Mouse (Mus musculus) heart, embryonic 11.5 days (tissue): ENCODE data around the gene Flvcr2. TPM values are rescaled to one million over a fixed set of nuclear protein-coding genes. Genes with fewer than 3 reads are reported as not detected.
A peak's percentile ranks its signal among the peaks of the same experiment; 100 is the strongest.
"Not testable (repeated sequence)": the region's sequence is repeated elsewhere in the genome, so short reads cannot be mapped to it uniquely, and the experiment has no call there.

Source experiments
- ATAC-seq: fragments of 200-750 bp; cut with Nextera tagmentation; replicated peaks from 2 replicates; pipeline ENCODE4 v1.8.0; 2017; ENCODE audit warnings: moderate library complexity; ENCODE audit not compliant: insufficient number of reproducible peaks, low FRiP score, low TSS enrichment
- H3K27ac ChIP-seq: fragments of 300-500 bp; sonication (generic); 2 replicates; pipeline ENCODE4 v1.5.1; 2014; ENCODE audit warnings: mild to moderate bottlenecking, low read depth, low read length
- H3K27me3 ChIP-seq: fragments of 300-500 bp; sonication (generic); 2 replicates; pipeline ENCODE4 v1.6.1; 2014; ENCODE audit warnings: mild to moderate bottlenecking, low read length, mixed read lengths; ENCODE audit not compliant: control insufficient read depth, insufficient read depth
- H3K36me3 ChIP-seq: fragments of 300-500 bp; sonication (generic); 2 replicates; pipeline ENCODE4 v1.6.1; 2014; ENCODE audit warnings: mild to moderate bottlenecking, low read length, moderate library complexity, mixed read lengths; ENCODE audit not compliant: control insufficient read depth, insufficient read depth
- H3K4me1 ChIP-seq: fragments of 300-500 bp; sonication (generic); 2 replicates; pipeline ENCODE4 v1.6.1; 2014; ENCODE audit warnings: low read length; ENCODE audit not compliant: control insufficient read depth, insufficient read depth
- H3K4me2 ChIP-seq: fragments of 300-500 bp; sonication (generic); 2 replicates; pipeline ENCODE4 v1.6.1; 2014; ENCODE audit warnings: mild to moderate bottlenecking, moderate library complexity
- H3K4me3 ChIP-seq: fragments of 300-500 bp; sonication (generic); 2 replicates; pipeline ENCODE4 v1.5.1; 2014; ENCODE audit warnings: low read depth, low read length
- H3K9ac ChIP-seq: fragments of 300-500 bp; sonication (generic); 2 replicates; pipeline ENCODE4 v1.6.1; 2014; ENCODE audit warnings: mild to moderate bottlenecking, low read depth, low read length, moderate library complexity
- H3K9me3 ChIP-seq: fragments of 300-500 bp; sonication (generic); replicated peaks from 2 replicates; pipeline ENCODE4 v1.6.1; 2016; ENCODE audit warnings: low read length; ENCODE audit not compliant: control insufficient read depth
- WGBS: fragments of 180-500 bp; shearing (Covaris S2); extraction: QIAGEN DNeasy Blood & Tissue Kit; methylation state at CpG from one replicate; pipeline ENCODE4 v1.1.7; 2014; ENCODE audit not compliant: insufficient replicate concordance; 5-methylcytosine and 5-hydroxymethylcytosine counted together
- polyA plus RNA-seq: library from polyadenylated mRNA; unstranded; fragments of >200 nt; fragmentation: Nextera tagmentation; extraction: Ambion mirVana; gene quantifications from 2 replicates; pipeline ENCODE4 v1.2.1, GENCODE M21; 2014

Gene Flvcr2
- 5.8 and 6.9 TPM in 2 replicates for polyA plus RNA-seq

GRCm38 (mm10) chr12:85745827-85746695 lies at the start of gene Flvcr2:
Gene Flvcr2 (plus strand): TSS chr12:85746539.
- Histone ChIP-seq H3K36me3 (no peaks in the 10 kb centered on the region), H3K9ac (peak within 1 kb of the TSS; percentile 68), H3K27me3 (peaks cover 7% of the 10 kb centered on the region), H3K4me3 (peak within 1 kb of the TSS; percentile 46), H3K4me1 (peaks cover 5% of the 10 kb centered on the region), H3K9me3 (no peaks in the 10 kb centered on the region), H3K27ac (peak within 1 kb of the TSS; percentile 75; the same call in 1 of the 2 replicates), H3K4me2 (peak within 1 kb of the TSS; percentile 98)
- under 1% methylated on average over 50 of the region's 51 CpGs for WGBS
- ATAC-seq, result peak; percentile 79

- H3K27ac ChIP-seq, result not testable (repeated sequence)
- ATAC-seq, result peak; percentile 79
- 27% methylated on average over 9 of the region's 37 CpGs for WGBS
These were observed 48.2 kb upstream of the Flvcr2 start for GRCm38 (mm10) chr12:85698179-85698578.

GRCm38 (mm10) chr12:85700191-85700841 lies 46.0 kb upstream of the Flvcr2 start:
- no peak overlapping the region for H3K27ac ChIP-seq
- no peak for ATAC-seq
- H3K9ac ChIP-seq, result no peak overlapping the region
- no peaks in the 10 kb centered on the region for H3K36me3 ChIP-seq
- peaks cover 6% of the 10 kb centered on the region for H3K4me1 ChIP-seq
- no peak overlapping the region for H3K4me3 ChIP-seq
- WGBS, result 72% methylated on average over 6 of the region's 6 CpGs
- H3K9me3 ChIP-seq, result no peaks in the 10 kb centered on the region
- H3K4me2 ChIP-seq, result no peak overlapping the region
- no peaks in the 10 kb centered on the region for H3K27me3 ChIP-seq

More at GRCm38 (mm10) chr12:85698179-85698578, 48.2 kb upstream of the Flvcr2 start:
- Histone ChIP-seq H3K4me2 (peak overlapping the region; percentile 51), H3K4me3 (peak overlapping the region; percentile 14; the same call in 1 of the 2 replicates), H3K9ac (peak overlapping the region; percentile 52; the same call in 1 of the 2 replicates)
- not testable (repeated sequence) for H3K36me3 ChIP-seq, H3K4me1 ChIP-seq, H3K27me3 ChIP-seq, H3K9me3 ChIP-seq

- WGBS, result 82% methylated on average over 7 of the region's 7 CpGs
- no peak overlapping the region for H3K9ac ChIP-seq
- ATAC-seq, result no peak
- no peak overlapping the region for H3K4me2 ChIP-seq
- H3K36me3 ChIP-seq, result no peaks in the 10 kb centered on the region
- no peak overlapping the region for H3K4me3 ChIP-seq
- no peak overlapping the region for H3K27ac ChIP-seq
- H3K4me1 ChIP-seq, result peaks cover 7% of the 10 kb centered on the region
- no peaks in the 10 kb centered on the region for H3K9me3 ChIP-seq
- H3K27me3 ChIP-seq, result no peaks in the 10 kb centered on the region
These were observed 45.5 kb upstream of the Flvcr2 start for GRCm38 (mm10) chr12:85700842-85701223.

GRCm38 (mm10) chr12:85702166-85703055 lies 43.9 kb upstream of the Flvcr2 start:
- no peaks in the 10 kb centered on the region for H3K36me3 ChIP-seq
- no peak overlapping the region for H3K4me3 ChIP-seq
- H3K9me3 ChIP-seq, result no peaks in the 10 kb centered on the region
- H3K27ac ChIP-seq, result no peak overlapping the region
- no peaks in the 10 kb centered on the region for H3K27me3 ChIP-seq
- ATAC-seq, result no peak
- WGBS, result 74% methylated on average over 15 of the region's 15 CpGs
- peaks cover 7% of the 10 kb centered on the region for H3K4me1 ChIP-seq
- no peak overlapping the region for H3K9ac ChIP-seq
- no peak overlapping the region for H3K4me2 ChIP-seq

GRCm38 (mm10) chr12:85703507-85703906 lies 42.8 kb upstream of the Flvcr2 start:
- no peak for ATAC-seq
- 64% methylated on average over 3 of the region's 3 CpGs for WGBS
- no peak overlapping the region for H3K4me3 ChIP-seq
- no peaks in the 10 kb centered on the region for H3K9me3 ChIP-seq
- H3K4me2 ChIP-seq, result no peak overlapping the region
- no peak overlapping the region for H3K9ac ChIP-seq
- H3K4me1 ChIP-seq, result peaks cover 7% of the 10 kb centered on the region
- H3K36me3 ChIP-seq, result no peaks in the 10 kb centered on the region
- H3K27ac ChIP-seq, result no peak overlapping the region
- H3K27me3 ChIP-seq, result no peaks in the 10 kb centered on the region

GRCm38 (mm10) chr12:85704566-85704965 lies 41.8 kb upstream of the Flvcr2 start:
- whole genome bisulfite sequencing, result 60% methylated on average over 7 of the region's 7 CpGs
- Histone ChIP-seq H3K27ac (peak overlapping the region; percentile 82; the same call in 1 of the 2 replicates), H3K9ac (0 out of 2 replicates have a peak overlapping the region, but pooled peaks have one; percentile 71)

More at GRCm38 (mm10) chr12:85704566-85704965, 41.8 kb upstream of the Flvcr2 start:
- Histone ChIP-seq H3K4me3 (no peak overlapping the region), H3K4me2 (no peak overlapping the region), H3K4me1 (peaks cover 7% of the 10 kb centered on the region), H3K36me3 (no peaks in the 10 kb centered on the region), H3K9me3 (no peaks in the 10 kb centered on the region), H3K27me3 (no peaks in the 10 kb centered on the region)
- ATAC-seq, result no peak
